Mouse (Mus musculus) hindbrain, embryonic 13.5 days (tissue): ENCODE results near the gene Serpinf2. TPM values are rescaled to one million over a fixed set of nuclear protein-coding genes. Genes with fewer than 3 reads are reported as not detected.
"Not testable (repeated sequence)": the region's sequence is repeated elsewhere in the genome, so short reads cannot be mapped to it uniquely, and the experiment has no call there.

Experiments
- ATAC-seq: fragments of 200-750 bp; cut with Nextera tagmentation; 2 replicates; pipeline ENCODE4 v1.8.0; 2017; ENCODE audit warnings: moderate TSS enrichment; ENCODE audit not compliant: low FRiP score
- H3K27ac ChIP-seq: fragments of 300-500 bp; sonication (generic); 2 replicates; pipeline ENCODE4 v1.5.1; 2015; ENCODE audit warnings: inconsistent platforms, mild to moderate bottlenecking, moderate library complexity
- H3K27me3 ChIP-seq: fragments of 300-500 bp; sonication (generic); 2 replicates; pipeline ENCODE4 v1.6.1; 2015; ENCODE audit warnings: mild to moderate bottlenecking, inconsistent platforms
- H3K36me3 ChIP-seq: fragments of 300-500 bp; sonication (generic); 2 replicates; pipeline ENCODE4 v1.6.1; 2015; ENCODE audit warnings: mild to moderate bottlenecking, inconsistent platforms
- H3K4me1 ChIP-seq: fragments of 300-500 bp; sonication (generic); replicated peaks from 2 replicates; pipeline ENCODE4 v1.6.1; 2015; ENCODE audit warnings: inconsistent platforms
- H3K4me2 ChIP-seq: fragments of 300-500 bp; sonication (generic); 2 replicates; pipeline ENCODE4 v1.6.1; 2015; ENCODE audit warnings: inconsistent platforms, mild to moderate bottlenecking, moderate library complexity
- H3K4me3 ChIP-seq: fragments of 300-500 bp; sonication (generic); 2 replicates; pipeline ENCODE4 v1.5.1; 2015; ENCODE audit warnings: mild to moderate bottlenecking, inconsistent platforms
- H3K9ac ChIP-seq: fragments of 300-500 bp; sonication (generic); 2 replicates; pipeline ENCODE4 v1.6.1; 2015; ENCODE audit warnings: mild to moderate bottlenecking, inconsistent platforms
- H3K9me3 ChIP-seq: fragments of 300-500 bp; sonication (generic); 2 replicates; pipeline ENCODE4 v1.6.1; 2016; ENCODE audit warnings: inconsistent platforms
- WGBS: fragments of 180-500 bp; shearing (Covaris S2); methylation state at CpG from one replicate; pipeline ENCODE4 v1.1.7; 2015; 5-methylcytosine and 5-hydroxymethylcytosine counted together
- microRNA counts: library from miRNA; unstranded; fragments of <30 nt; microRNA quantifications from one replicate; lab custom pipeline; 2016
- microRNA-seq: library from miRNA; unstranded; fragments of <30 nt; microRNA quantifications from one replicate; pipeline ENCODE4, GENCODE M21; 2016
- polyA plus RNA-seq: library from polyadenylated mRNA; unstranded; fragments of >200 nt; fragmentation: Nextera tagmentation; extraction: Ambion mirVana; gene quantifications from 2 replicates; pipeline ENCODE4 v1.2.1, GENCODE M21; 2015

Gene Serpinf2
- polyA plus RNA-seq, 1 experiment from 2014 or later, result not detected

DNA sequence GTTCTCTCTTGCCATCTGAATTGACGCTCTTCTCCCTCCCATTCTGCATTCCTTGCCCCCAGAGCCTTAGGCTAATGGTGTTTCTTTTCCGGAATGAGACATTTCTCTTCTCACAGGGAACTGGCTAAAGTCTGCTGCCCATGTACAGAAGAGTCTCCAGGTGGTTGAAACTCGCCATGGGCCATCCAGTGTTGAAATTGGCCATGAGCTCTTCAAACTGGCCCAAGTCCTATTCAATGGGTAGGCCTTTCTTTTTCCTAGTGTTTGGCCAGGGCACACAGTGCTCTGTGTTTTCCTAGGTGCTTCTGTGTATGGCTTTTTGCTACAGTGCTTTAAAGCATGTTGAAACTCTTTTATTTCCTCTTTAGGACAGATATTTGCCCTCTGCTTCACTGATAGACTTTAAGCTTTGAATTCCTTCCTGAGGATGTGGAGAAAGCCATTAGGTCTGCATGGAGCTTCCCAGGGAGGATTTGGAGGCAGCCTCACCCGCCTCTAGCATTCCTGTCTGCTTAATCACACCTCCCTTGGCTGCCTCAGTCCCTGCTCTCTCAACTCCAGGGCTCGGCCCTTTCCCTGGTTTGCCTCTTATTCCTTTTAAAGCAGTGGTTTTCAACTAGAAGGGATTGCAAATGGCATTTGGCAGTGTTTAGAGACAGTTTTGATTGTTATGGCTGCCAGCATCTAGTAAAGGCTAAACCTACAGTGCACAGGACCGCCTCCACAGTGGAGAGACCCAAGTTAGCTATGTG is 35.9 kb downstream of the Serpinf2 start:
- Histone ChIP-seq H3K9me3 (no peaks in the 10 kb centered on the region), H3K4me1 (peaks cover 8% of the 10 kb centered on the region; the same call in 1 of the 2 replicates), H3K27me3 (no peaks in the 10 kb centered on the region), H3K9ac (no peak overlapping the region), H3K36me3 (peaks cover 7% of the 10 kb centered on the region; the same call in 1 of the 2 replicates), H3K4me3 (no peak overlapping the region), H3K4me2 (no peak overlapping the region), H3K27ac (no peak overlapping the region)
- ATAC-seq, result no peak
- WGBS, result 80% methylated on average over 6 of the region's 6 CpGs

GRCm38 (mm10) chr11:75402271-75402690 is 37.1 kb downstream of the Serpinf2 start:
- Histone ChIP-seq H3K9ac (no peak overlapping the region), H3K4me1 (peaks cover 8% of the 10 kb centered on the region; the same call in 1 of the 2 replicates), H3K4me2 (no peak overlapping the region), H3K27ac (no peak overlapping the region), H3K27me3 (no peaks in the 10 kb centered on the region), H3K36me3 (peaks cover 7% of the 10 kb centered on the region; the same call in 1 of the 2 replicates), H3K9me3 (no peaks in the 10 kb centered on the region), H3K4me3 (no peak overlapping the region)
- 66% methylated on average over 5 of the region's 5 CpGs for WGBS
- ATAC-seq, result peak; percentile 46; the same call in 1 of the 2 replicates

GRCm38 (mm10) chr11:75400099-75400498 is 39.3 kb downstream of the Serpinf2 start:
- Histone ChIP-seq H3K9me3 (no peaks in the 10 kb centered on the region), H3K36me3 (peaks cover 7% of the 10 kb centered on the region; the same call in 1 of the 2 replicates), H3K4me1 (peaks cover 8% of the 10 kb centered on the region; the same call in 1 of the 2 replicates), H3K27me3 (no peaks in the 10 kb centered on the region), H3K9ac (no peak overlapping the region), H3K4me2 (no peak overlapping the region), H3K4me3 (no peak overlapping the region), H3K27ac (no peak overlapping the region; the same call in 1 of the 2 replicates)
- 68% methylated on average over 9 of the region's 9 CpGs for WGBS
- no peak for ATAC-seq

DNA sequence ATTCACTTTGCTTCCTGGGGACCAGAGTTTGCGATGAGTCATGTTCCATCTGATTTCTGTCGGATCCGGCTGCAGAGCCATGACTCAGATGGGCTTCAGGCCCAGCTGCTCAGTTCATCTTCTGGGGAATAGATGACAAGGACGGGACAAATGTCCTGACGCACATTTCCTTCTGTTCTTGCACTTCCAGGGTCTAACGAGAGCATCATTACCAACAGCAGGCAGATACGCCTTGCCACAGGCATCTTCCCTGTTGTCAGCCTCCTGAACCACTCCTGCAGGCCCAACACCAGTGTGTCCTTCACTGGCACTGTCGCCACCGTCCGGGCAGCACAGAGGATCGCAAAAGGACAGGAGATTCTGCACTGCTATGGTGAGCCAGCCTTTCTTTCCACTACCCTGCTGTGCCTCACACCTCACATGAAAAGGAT is 40.0 kb downstream of the Serpinf2 start:
- no peak overlapping the region for H3K4me3 ChIP-seq
- H3K4me2 ChIP-seq, result no peak overlapping the region
- ATAC-seq, result no peak
- 0 out of 2 replicates have a peak, but pooled peaks cover 7% of the 10 kb centered on the region for H3K36me3 ChIP-seq
- no peaks in the 10 kb centered on the region for H3K27me3 ChIP-seq
- WGBS, result 86% methylated on average over 11 of the region's 11 CpGs
- no peaks in the 10 kb centered on the region for H3K9me3 ChIP-seq
- H3K9ac ChIP-seq, result peak overlapping the region; percentile 46; the same call in 1 of the 2 replicates
- H3K27ac ChIP-seq, result no peak overlapping the region
- H3K4me1 ChIP-seq, result peaks cover 8% of the 10 kb centered on the region; the same call in 1 of the 2 replicates

GRCm38 (mm10) chr11:75397452-75397851 is 41.9 kb downstream of the Serpinf2 start:
- Histone ChIP-seq H3K4me1 (peaks cover 8% of the 10 kb centered on the region; the same call in 1 of the 2 replicates), H3K4me2 (no peak overlapping the region), H3K9me3 (no peaks in the 10 kb centered on the region), H3K4me3 (no peak overlapping the region), H3K27ac (no peak overlapping the region), H3K27me3 (no peaks in the 10 kb centered on the region), H3K36me3 (0 out of 2 replicates have a peak, but pooled peaks cover 7% of the 10 kb centered on the region), H3K9ac (no peak overlapping the region)
- WGBS, result 79% methylated on average over 7 of the region's 7 CpGs
- ATAC-seq, result no peak

GRCm38 (mm10) chr11:75395611-75396010 is 43.8 kb downstream of the Serpinf2 start:
- H3K4me3 ChIP-seq, result no peak overlapping the region
- WGBS, result 85% methylated on average over 1 of the region's 1 CpGs
- no peak overlapping the region for H3K9ac ChIP-seq
- no peak overlapping the region for H3K4me2 ChIP-seq
- no peaks in the 10 kb centered on the region for H3K27me3 ChIP-seq
- no peaks in the 10 kb centered on the region for H3K9me3 ChIP-seq
- ATAC-seq, result no peak
- 0 out of 2 replicates have a peak, but pooled peaks cover 4% of the 10 kb centered on the region for H3K36me3 ChIP-seq
- H3K4me1 ChIP-seq, result 0 out of 2 replicates have a peak, but pooled peaks cover 6% of the 10 kb centered on the region
- no peak overlapping the region for H3K27ac ChIP-seq

- WGBS, result 55% methylated on average over 3 of the region's 3 CpGs
- H3K27ac ChIP-seq, H3K9me3 ChIP-seq, H3K36me3 ChIP-seq, H3K4me2 ChIP-seq, H3K27me3 ChIP-seq, H3K4me3 ChIP-seq, ATAC-seq, H3K4me1 ChIP-seq, H3K9ac ChIP-seq: not testable (repeated sequence)
Measured at GRCm38 (mm10) chr11:75383529-75383928, 55.9 kb downstream of the Serpinf2 start.

MicroRNAs encoded within 50 kb of the gene (microRNA counts, 519-probe panel; counts per million panel counts)
- microRNA mmu-miR-22 (lab: Ali Mortazavi, UCI), result 4,957 counts per million, percentile 85 among the panel's probes with 10 or more counts

Small RNA genes within 50 kb of the gene (microRNA-seq; reads per million reads assigned to microRNA genes)
- 2,899 reads per million, percentile 85 among the genes with 10 or more reads in this experiment for gene Mir22

Other genes starting within 250 kb of the Serpinf2 start
- gene Dph1, start 248.3 kb downstream of the Serpinf2 start, polyA plus RNA-seq, result 14.4 and 15.5 TPM in 2 replicates
- gene Rtn4rl1, start 245.8 kb downstream of the Serpinf2 start, polyA plus RNA-seq, result 6.2 and 8.0 TPM in 2 replicates
- gene Rpa1, start 91.3 kb downstream of the Serpinf2 start, polyA plus RNA-seq, result 58.8 and 63.6 TPM in 2 replicates
- gene Smyd4, start 91.2 kb downstream of the Serpinf2 start, polyA plus RNA-seq, result 16.9 and 17.6 TPM in 2 replicates
- 55.4 and 63.1 TPM in 2 replicates for gene Serpinf1, start 16.9 kb downstream of the Serpinf2 start, polyA plus RNA-seq
- 6.2 and 7.1 TPM in 2 replicates for gene Wdr81, start 15.1 kb upstream of the Serpinf2 start, polyA plus RNA-seq
- 2.7 and 3.4 TPM in 2 replicates for gene Tlcd2, start 22.1 kb upstream of the Serpinf2 start, polyA plus RNA-seq
- gene Prpf8, start 47.2 kb upstream of the Serpinf2 start, polyA plus RNA-seq, result 49.2 and 51.8 TPM in 2 replicates
- 1.4 and 1.5 TPM in 2 replicates for gene Rilp, start 70.5 kb upstream of the Serpinf2 start, polyA plus RNA-seq
- 4.6 and 4.8 TPM in 2 replicates for gene Scarf1, start 73.9 kb upstream of the Serpinf2 start, polyA plus RNA-seq
- 19.7 and 21.0 TPM in 2 replicates for gene Slc43a2, start 92.1 kb upstream of the Serpinf2 start, polyA plus RNA-seq
- gene Pitpna, start 148.5 kb upstream of the Serpinf2 start, polyA plus RNA-seq, result 94.8 and 101 TPM in 2 replicates
- 38.8 and 41.2 TPM in 2 replicates for gene Inpp5k, start 191.4 kb upstream of the Serpinf2 start, polyA plus RNA-seq
- gene Myo1c, start 210.9 kb upstream of the Serpinf2 start, polyA plus RNA-seq, result 8.8 and 9.6 TPM in 2 replicates
- 120 TPM in 2 replicates for gene Crk, start 239.7 kb upstream of the Serpinf2 start, polyA plus RNA-seq